Mouse (Mus musculus) gastrocnemius, postnatal 4 days (tissue): ENCODE data around the gene Vamp1. TPM values are rescaled to one million over a fixed set of nuclear protein-coding genes. Genes with fewer than 3 reads are reported as not detected.

Source experiments
- DNase-seq, 2 experiments: peaks; one replicate each; pipeline ENCODE4 v3.0.0; 2021 to 2022; ENCODE audit warnings: low spot score in 2 of 2, mixed read lengths in 2 of 2
- microRNA-seq: library from miRNA; unstranded; fragments of <30 nt; microRNA quantifications from one replicate; pipeline ENCODE4 v1.2.0, GENCODE M21; 2021
- total RNA-seq, 2 experiments: library from RNA; stranded (reverse); gene quantifications; 2 replicates each; pipeline ENCODE4 v1.2.3; 2021

Vamp1 gene
- total RNA-seq, 2 experiments from 2014 or later: 7.0 to 7.3 TPM

- DNase-seq: no peak
Measured at GRCm38 (mm10) chr6:125284751-125285150, 69.4 kb downstream of the Vamp1 start.

- DNase-seq: no peak
Measured at GRCm38 (mm10) chr6:125285890-125286289, 70.5 kb downstream of the Vamp1 start, which contains the start of gene Tuba3a. Tuba3a (minus strand) TSS chr6:125286042.

DNA sequence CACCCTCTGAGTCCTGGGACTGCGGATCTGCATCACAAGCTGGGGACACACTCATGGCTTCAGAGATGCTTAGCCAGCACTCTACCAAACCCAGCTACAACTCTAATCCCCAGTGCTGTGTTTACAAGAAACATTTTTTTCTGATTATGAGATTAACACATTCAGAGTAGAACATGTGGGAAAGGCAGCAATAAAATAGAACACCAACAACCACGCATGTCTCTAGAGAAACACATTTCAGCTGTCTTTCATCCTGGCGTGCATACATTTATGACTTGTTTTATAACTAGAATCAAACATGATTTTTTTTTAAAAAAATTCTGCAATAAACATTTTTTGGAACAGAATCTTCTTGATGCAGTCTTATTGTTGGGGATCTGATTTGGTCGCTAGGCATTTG is 71.6 kb downstream of the Vamp1 start:
- DNase-seq: no peak

GRCm38 (mm10) chr6:125288730-125289129 is 73.4 kb downstream of the Vamp1 start:
- DNase-seq: no peak

- no peak for DNase-seq
Measured at GRCm38 (mm10) chr6:125291329-125291728, 76.0 kb downstream of the Vamp1 start.

- no peak for DNase-seq
Measured at GRCm38 (mm10) chr6:125292256-125292655, 76.9 kb downstream of the Vamp1 start.

- no peak for DNase-seq
Measured at GRCm38 (mm10) chr6:125294049-125294448, 78.7 kb downstream of the Vamp1 start.

Small RNAs within 50 kb of the gene (microRNA-seq; reads per million reads assigned to microRNA genes)
- gene Mir3098: not detected
- not detected for gene Mir8113

Other genes starting within 250 kb of the Vamp1 start
- under 1 TPM; 0.56 to 0.67 TPM for gene Pianp, start 218.9 kb upstream of the Vamp1 start, total RNA-seq
- gene Zfp384, start 206.4 kb upstream of the Vamp1 start, total RNA-seq: 10 to 100 TPM; 28.1 to 32.8 TPM
- 10 to 100 TPM; 54.1 to 54.2 TPM for gene Ing4, start 175.8 kb upstream of the Vamp1 start, total RNA-seq
- gene Acrbp, start 165.9 kb upstream of the Vamp1 start, total RNA-seq: 1 to 10 TPM; 3.9 to 4.6 TPM
- under 1 TPM; 0.20 to 0.31 TPM for gene Lpar5, start 147.6 kb upstream of the Vamp1 start, total RNA-seq
- 100 to 1,000 TPM; 160 to 164 TPM for gene Chd4, start 119.6 kb upstream of the Vamp1 start, total RNA-seq
- 10 to 100 TPM; 26.7 to 28.5 TPM for gene Nop2, start 83.6 kb upstream of the Vamp1 start, total RNA-seq
- 100 to 1,000 TPM in 1 of 2 experiments, 10 to 100 TPM in 1; 90.6 to 108 TPM for gene Iffo1, start 70.3 kb upstream of the Vamp1 start, total RNA-seq
- gene Gapdh, start 49.1 kb upstream of the Vamp1 start, total RNA-seq: 1,000 to 10,000 TPM; 5,945 to 6,079 TPM
- 10 to 100 TPM; 66.1 to 68.8 TPM for gene Ncapd2, start 23.9 kb upstream of the Vamp1 start, total RNA-seq
- 100 to 1,000 TPM; 206 to 218 TPM for gene Mrpl51, start 23.8 kb upstream of the Vamp1 start, total RNA-seq
- gene Tapbpl, start 16.3 kb downstream of the Vamp1 start, total RNA-seq: 1 to 10 TPM; 2.4 to 3.4 TPM
- gene Cd27, start 21.5 kb downstream of the Vamp1 start, total RNA-seq: under 1 TPM; 0.44 to 0.71 TPM
- gene Tuba3a, start 70.5 kb downstream of the Vamp1 start, total RNA-seq: not detected
- 10 to 100 TPM; 43.8 to 48.0 TPM for gene Ltbr, start 98.3 kb downstream of the Vamp1 start, total RNA-seq
- under 1 TPM; 0.39 to 0.86 TPM for gene Scnn1a, start 105.1 kb downstream of the Vamp1 start, total RNA-seq
- 10 to 100 TPM; 59.8 to 60.1 TPM for gene Tnfrsf1a, start 133.8 kb downstream of the Vamp1 start, total RNA-seq
- under 1 TPM; 0.07 to 0.08 TPM for gene Plekhg6, start 165.2 kb downstream of the Vamp1 start, total RNA-seq